Mouse (Mus musculus) lung, postnatal 36 days (tissue): ENCODE results near the gene Hk2.
"Not testable (repeated sequence)": the region's sequence is repeated elsewhere in the genome, so short reads cannot be mapped to it uniquely, and the experiment has no call there.

Experiments
- DNase-seq: peaks from one replicate; pipeline ENCODE4 v3.0.0; 2022; ENCODE audit warnings: mixed read lengths

Hk2 gene

DNA sequence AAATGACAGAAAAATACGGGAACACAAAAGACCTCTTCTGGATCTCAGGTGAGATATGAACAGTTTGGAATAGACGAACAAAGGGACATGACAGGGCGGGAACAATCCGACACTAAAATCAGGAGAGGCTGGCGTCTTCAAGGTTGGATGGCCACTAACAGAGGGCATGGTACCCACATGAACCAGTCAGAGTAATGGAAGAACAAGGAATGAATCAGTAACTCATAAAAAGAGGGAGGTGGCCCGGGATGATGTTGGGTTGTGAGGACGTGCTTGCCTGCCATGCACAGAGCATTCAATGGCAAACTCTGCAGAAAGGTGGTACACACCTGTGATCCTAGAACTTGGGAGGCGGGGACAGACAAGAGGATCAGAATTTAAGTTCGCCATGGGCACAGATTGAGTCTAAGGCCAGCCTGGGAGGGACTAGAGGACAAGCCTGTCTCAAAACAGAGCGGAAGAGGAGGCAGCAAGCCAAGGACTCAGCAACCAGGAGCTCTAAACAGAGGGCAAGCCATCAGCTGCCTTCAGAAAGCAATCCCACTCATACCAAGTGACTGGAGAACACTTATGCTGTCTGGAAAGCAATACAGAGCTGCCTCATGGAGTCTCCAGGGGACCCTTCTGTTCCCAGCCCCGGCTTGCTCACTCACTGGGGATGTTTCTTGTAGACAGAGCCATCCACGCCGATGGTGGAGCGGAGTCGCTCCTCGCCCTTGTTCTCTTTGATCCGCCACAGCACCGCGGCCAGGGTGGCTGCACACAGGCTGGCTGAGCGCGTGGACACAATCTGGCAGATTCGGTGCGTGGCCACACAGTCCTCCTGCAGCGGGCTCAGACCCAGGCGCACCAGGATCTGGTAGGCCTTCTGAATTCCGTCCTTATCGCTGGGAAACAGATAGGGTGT, 36.4 kb downstream of the Hk2 start:
- DNase-seq, result no peak

GRCm38 (mm10) chr6:82736626-82737600, 37.3 kb downstream of the Hk2 start:
- no peak for DNase-seq

DNA sequence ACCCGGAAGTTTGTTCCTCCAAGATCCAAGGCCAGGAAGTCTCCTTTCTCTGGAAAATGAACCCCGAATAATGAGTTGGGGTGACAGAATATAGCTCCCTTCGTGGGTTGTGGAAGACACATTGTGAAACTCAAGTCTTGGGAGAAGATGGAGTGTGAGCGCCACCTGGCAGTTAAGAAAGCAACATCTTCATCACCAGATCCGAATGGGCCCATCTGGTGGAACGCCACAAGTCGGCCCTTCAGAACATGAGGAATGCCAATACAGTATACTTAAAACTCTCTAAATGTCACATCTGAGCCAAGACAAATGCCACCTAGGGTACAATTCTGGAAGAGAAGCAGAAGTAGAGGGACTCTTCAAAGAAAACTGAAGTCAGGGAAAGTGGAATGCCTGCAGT, 38.9 kb downstream of the Hk2 start:
- peak; percentile 71 for DNase-seq

DNA sequence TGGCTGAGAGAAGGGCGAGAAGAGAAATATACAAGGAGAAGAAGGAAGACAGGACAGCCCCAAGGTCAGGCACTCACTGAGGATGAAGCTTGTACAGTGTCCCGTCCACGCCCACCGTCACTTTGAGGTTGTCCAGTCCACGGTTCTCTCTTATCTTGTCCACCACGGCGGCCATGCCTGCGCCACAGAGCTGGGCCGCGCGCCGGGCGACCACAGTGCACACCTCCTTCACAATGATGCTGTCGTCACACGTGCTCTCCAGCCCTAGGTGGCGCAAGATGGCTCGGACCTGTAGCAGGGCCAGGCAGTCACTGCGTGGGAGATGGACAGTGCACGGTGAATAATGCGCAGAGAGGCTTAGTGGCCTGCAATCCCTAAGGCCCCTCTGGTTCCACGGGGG, 45.6 kb downstream of the Hk2 start:
- no peak for DNase-seq

- DNase-seq, result no peak
Observed at GRCm38 (mm10) chr6:82727206-82727605, 47.0 kb downstream of the Hk2 start.

DNA sequence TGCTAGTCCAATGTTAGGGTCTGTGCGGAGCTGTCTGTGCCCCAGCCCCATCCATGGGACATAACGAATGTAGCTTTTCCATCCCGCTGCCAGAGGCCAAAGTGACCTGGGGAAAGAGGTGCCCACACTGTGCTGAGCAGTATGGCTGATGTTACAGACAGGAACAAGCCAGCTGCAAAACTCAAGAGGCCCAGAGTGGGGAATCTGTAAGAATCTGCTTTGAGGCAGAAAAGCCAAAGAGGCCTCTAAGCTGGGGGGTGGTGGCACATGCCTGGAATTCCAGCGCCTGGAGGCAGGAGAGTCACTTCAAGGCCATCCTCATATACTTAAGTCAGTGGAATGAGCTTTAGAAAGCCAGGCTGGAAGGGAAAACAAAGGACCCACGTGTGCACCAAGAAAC, 50.9 kb downstream of the Hk2 start:
- peak; percentile 68 for DNase-seq

DNA sequence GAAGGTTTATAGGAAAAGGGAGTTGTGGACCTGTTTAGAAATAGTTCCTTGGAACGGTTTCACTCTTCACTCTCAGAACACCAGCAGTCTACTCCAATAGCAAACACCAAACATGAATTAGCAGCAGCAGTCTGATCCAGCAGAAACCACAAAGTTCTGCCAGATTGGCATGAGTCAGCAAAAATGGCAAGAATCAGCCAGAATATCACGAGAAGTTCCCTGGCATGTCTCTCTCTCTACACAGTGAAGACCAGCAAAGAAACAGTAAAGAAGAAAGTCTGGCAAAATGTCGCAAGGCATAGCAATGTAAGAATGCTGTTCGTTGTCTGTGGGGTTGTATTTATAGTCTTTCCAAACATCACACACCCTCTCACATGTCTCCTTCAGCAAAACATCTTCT, 58.1 kb downstream of the Hk2 start:
- no peak for DNase-seq

- DNase-seq, result no peak
Observed at GRCm38 (mm10) chr6:82715653-82716052, 58.6 kb downstream of the Hk2 start.

DNA sequence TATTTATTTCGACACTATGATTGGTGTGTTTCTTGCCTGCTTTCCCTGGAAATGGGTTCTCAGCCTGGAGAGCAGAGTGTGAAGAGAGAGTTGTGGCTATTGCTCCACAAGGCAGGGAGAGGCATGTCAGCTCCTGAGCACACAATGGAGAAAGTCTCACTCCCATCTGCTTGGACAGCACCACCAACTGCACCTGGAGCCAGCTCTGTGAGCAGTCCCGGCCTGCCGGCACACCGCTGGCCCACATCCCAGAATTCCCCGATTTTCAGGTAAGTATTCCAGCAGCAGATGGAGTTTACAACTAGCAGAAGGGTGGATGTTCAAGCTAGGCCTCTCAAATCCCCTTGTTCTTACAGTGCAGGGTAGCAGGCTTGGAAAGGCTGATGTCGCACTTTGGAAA, 59.0 kb downstream of the Hk2 start:
- no peak for DNase-seq

- DNase-seq, result no peak
Observed at GRCm38 (mm10) chr6:82714841-82715240, 59.4 kb downstream of the Hk2 start.

DNA sequence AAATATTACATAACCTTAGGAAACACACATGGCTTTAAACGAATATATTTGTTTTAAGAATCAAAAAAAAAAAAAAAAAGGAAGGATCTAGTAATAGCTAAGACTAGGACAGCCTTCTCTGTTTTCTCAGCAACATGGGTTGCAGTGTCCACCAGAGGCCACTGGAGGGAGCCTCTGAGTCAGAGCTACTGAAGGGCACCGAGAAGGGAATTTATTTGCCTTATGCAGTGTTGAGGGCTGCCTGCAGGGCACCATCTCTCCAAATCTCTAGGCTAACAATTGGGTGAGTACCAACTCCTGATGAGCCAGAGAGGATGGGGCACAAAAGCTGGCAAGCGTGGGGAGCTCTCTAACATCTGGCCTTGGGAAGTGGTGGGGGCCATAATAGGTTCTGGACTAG, 60.0 kb downstream of the Hk2 start:
- peak; percentile 92 for DNase-seq

DNA sequence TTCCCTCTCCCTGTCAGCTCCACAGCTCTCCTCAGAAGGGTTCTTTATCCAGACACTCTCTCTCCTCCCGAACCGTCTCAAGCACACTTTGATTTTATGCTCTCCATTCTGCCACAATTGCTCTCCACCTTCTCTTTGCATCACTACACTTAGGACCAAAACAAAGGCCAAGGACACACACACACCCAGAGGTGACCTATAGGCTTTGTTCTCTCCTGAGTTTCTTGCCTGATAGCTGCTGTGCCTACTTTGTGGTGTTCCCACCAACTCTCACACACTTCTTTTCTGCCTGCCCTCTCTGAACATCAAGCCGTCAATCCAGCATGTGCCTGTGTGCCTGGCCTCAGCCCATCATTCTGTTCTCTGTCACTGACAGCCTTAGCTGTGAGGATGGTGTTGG, 66.5 kb downstream of the Hk2 start:
- DNase-seq, result no peak

DNA sequence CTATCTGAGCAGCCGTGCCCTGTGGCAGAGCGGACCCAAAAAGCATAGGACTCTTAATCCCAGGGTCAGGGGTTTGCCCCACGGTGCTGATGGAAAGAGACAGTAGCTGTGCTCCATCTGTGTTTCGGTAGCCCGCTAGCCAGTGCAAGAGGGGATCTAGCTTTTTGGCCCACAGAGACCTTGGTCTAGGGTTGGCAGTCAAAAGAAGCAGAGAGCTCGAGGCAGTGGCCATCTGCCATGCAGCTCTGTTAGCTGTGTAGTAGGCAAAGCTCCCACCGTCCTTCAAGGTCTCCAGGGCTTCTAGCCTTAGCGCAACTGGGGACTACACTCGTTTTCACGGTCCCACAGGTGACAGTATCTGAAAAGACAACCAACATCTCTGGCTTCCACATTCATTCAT, 67.0 kb downstream of the Hk2 start:
- no peak for DNase-seq

GRCm38 (mm10) chr6:82705221-82705620, 69.0 kb downstream of the Hk2 start, which contains the start of gene Pole4:
Gene Pole4 (minus strand): TSS chr6:82705365.
- DNase-seq, result no peak

DNA sequence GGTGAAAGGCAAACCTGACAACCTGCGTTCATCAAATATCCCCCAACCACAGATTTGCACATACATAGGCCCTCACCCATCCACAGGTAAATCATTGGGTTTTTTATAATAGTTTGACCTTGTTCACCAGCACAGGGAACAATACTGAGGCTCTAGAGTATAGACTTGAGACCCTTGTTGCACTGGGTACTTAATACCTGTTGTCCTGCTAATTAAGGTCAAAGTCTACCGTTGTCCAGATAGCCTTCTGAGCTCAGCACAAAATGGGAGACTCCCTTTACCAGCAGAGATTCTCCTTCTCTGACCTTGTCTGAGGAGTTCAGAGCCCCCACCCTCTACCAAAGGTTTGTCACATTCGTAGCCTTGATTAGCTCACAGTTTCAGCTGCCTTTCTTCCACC, 70.5 kb downstream of the Hk2 start:
- no peak for DNase-seq

- peak; percentile 91 for DNase-seq
Observed at GRCm38 (mm10) chr6:82702593-82703017, 71.6 kb downstream of the Hk2 start.

DNA sequence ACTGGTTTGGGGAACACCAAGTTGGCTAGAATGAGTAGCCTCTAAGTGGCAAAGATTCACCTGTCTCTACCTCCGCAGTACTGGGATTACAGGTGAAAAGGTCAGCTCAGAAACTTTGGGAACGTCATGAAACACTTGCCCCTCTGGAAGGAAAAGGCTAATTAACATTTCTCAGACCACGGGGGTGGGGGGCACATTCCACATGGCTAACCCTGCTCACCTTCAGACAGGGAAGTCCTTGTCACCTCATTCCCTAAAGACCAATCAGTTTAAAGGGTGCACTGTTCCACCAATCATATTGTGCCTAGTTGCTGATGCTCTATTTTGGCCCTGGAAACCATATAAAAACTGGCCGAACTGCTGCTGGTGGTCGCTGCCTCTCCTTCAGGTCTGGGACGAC, 73.0 kb downstream of the Hk2 start:
- DNase-seq, result no peak

GRCm38 (mm10) chr6:82699831-82700230, 74.4 kb downstream of the Hk2 start:
- no peak for DNase-seq

GRCm38 (mm10) chr6:82696736-82697135, 77.5 kb downstream of the Hk2 start:
- DNase-seq, result no peak

- DNase-seq, result no peak
Observed at GRCm38 (mm10) chr6:82694668-82695067, 79.6 kb downstream of the Hk2 start.

- no peak for DNase-seq
Observed at GRCm38 (mm10) chr6:82689474-82689873, 84.8 kb downstream of the Hk2 start.

DNA sequence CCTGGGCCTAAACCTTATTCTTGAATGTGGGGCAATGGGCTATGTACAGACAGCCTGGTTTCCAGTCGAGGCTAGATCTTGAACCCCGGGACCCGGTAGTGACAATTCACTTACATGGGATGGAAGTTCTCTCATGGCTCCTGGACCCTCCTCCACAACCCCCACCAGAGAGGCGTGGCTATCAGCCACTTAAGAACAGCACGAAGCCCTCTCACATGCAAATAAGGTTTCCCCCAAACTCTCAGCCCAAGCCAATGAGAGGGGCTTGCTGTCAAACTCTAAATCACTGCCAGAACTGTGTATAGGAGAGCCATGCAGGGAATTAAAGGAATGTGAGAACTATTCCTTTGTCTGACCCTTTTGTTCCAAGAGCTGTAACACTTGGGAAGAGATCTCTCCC, 85.7 kb downstream of the Hk2 start:
- not testable (repeated sequence) for DNase-seq

DNA sequence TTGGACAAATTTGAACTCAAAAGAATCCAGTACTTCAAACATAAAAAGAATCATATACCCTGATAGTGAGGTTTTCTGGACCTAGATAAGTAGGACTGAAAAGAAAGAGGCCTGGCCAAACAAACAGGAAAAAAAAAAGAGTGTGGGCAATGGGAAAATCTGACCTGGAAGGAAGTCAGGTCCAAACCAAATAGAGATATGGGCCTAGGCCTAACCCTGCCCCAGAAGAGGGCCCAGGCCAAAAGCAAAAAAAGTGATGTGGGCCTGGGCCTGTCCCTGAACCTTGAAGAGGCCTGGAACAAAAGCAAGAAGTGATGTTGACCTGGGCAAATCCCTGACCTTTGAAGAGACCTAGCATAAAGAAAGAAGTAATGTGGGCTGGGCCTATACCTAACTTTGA, 90.1 kb downstream of the Hk2 start:
- DNase-seq, result no peak

- not testable (repeated sequence) for DNase-seq
Observed at GRCm38 (mm10) chr6:82679286-82679685, 95.0 kb downstream of the Hk2 start.
